Mouse (Mus musculus) limb, embryonic 14.5 days (tissue): ENCODE results near the gene Telo2. TPM values are rescaled to one million over a fixed set of nuclear protein-coding genes. Genes with fewer than 3 reads are reported as not detected.
A peak's percentile ranks its signal among the peaks of the same experiment; 100 is the strongest.

Experiments
- ATAC-seq: fragments of 200-750 bp; cut with Nextera tagmentation; 2 replicates; pipeline ENCODE4 v1.8.0; 2017; ENCODE audit warnings: low read depth, moderate number of reproducible peaks, moderate TSS enrichment; ENCODE audit not compliant: low FRiP score
- DNase-seq: peaks from one replicate; pipeline ENCODE4 v3.0.0-alpha.2; 2015; ENCODE audit warnings: low spot score
- H3K27ac ChIP-seq: fragments of 300-500 bp; sonication (generic); replicated peaks from 2 replicates; pipeline ENCODE4 v1.5.1; 2014; ENCODE audit warnings: low read depth, mild to moderate bottlenecking, low read length, moderate library complexity, mixed read lengths
- H3K27me3 ChIP-seq: fragments of 300-500 bp; sonication (generic); 2 replicates; pipeline ENCODE4 v1.6.1; 2014; ENCODE audit warnings: low read length, mixed read lengths; ENCODE audit not compliant: control insufficient read depth, insufficient read depth
- H3K36me3 ChIP-seq: fragments of 300-500 bp; sonication (generic); 2 replicates; pipeline ENCODE4 v1.6.1; 2014; ENCODE audit warnings: mild to moderate bottlenecking, low read length, moderate library complexity, mixed read lengths; ENCODE audit not compliant: control insufficient read depth, insufficient read depth
- H3K4me1 ChIP-seq: fragments of 300-500 bp; sonication (generic); 2 replicates; pipeline ENCODE4 v1.6.1; 2014; ENCODE audit warnings: antibody characterized with exemption, low read length, mixed read lengths; ENCODE audit not compliant: control insufficient read depth, insufficient read depth
- H3K4me2 ChIP-seq: fragments of 300-500 bp; sonication (generic); replicated peaks from 2 replicates; pipeline ENCODE4 v1.6.1; 2014; ENCODE audit warnings: low read depth, mild to moderate bottlenecking, low read length, moderate library complexity; ENCODE audit not compliant: severe bottlenecking
- H3K4me3 ChIP-seq: fragments of 300-500 bp; sonication (generic); replicated peaks from 2 replicates; pipeline ENCODE4 v1.5.1; 2014; ENCODE audit warnings: low read length
- H3K9ac ChIP-seq: fragments of 300-500 bp; sonication (generic); 2 replicates; pipeline ENCODE4 v1.6.1; 2014; ENCODE audit warnings: mild to moderate bottlenecking, low read depth, low read length, moderate library complexity; ENCODE audit not compliant: severe bottlenecking
- H3K9me3 ChIP-seq: fragments of 300-500 bp; sonication (generic); 2 replicates; pipeline ENCODE4 v1.6.1; 2016; ENCODE audit warnings: low read length; ENCODE audit not compliant: control insufficient read depth
- POLR2A ChIP-seq: fragments of 200-500 bp; IDR thresholded peaks from 2 replicates; pipeline ENCODE4 v1.8.0; 2012; ENCODE audit warnings: inconsistent platforms, mild to moderate bottlenecking, moderate library complexity, borderline replicate concordance; ENCODE audit not compliant: insufficient read depth, insufficient read length; ENCODE audit errors: extremely low read depth
- WGBS: fragments of 180-500 bp; shearing (Covaris S2); extraction: QIAGEN DNeasy Blood & Tissue Kit; methylation state at CpG from one replicate; pipeline ENCODE4 v1.1.7; 2014; 5-methylcytosine and 5-hydroxymethylcytosine counted together
- polyA plus RNA-seq, 2 experiments: library from polyadenylated mRNA; depleted of rRNA in 1 of 2; stranded (reverse) in 1 of 2; unstranded in 1 of 2; fragments of >200 nt; fragmentation: Nextera tagmentation in 1 of 2; extraction: Ambion mirVana in 1 of 2; gene quantifications; 2 replicates each; pipeline versions ENCODE4 v1.2.1 to v1.2.3; 2012 to 2014

Telo2 gene
- polyA plus RNA-seq, 2 experiments = 31.1 to 41.7 TPM

GRCm38 (mm10) chr17:25080210-25080609 lies 35.6 kb downstream of the Telo2 start:
- Histone ChIP-seq H3K9me3 (no peaks in the 10 kb centered on the region), H3K9ac (peak overlapping the region; percentile 28), H3K4me2 (0 out of 2 replicates have a peak overlapping the region, but pooled peaks have one; percentile 15), H3K4me1 (peaks cover 30% of the 10 kb centered on the region), H3K27ac (peak overlapping the region; percentile 38; the same call in 1 of the 2 replicates), H3K36me3 (no peaks in the 10 kb centered on the region), H3K27me3 (no peaks in the 10 kb centered on the region), H3K4me3 (peak overlapping the region; percentile 16)
- DNase-seq (no peak), ATAC-seq (no peak)
- TF ChIP-seq POLR2A = no peak
- WGBS = 84% methylated on average over 13 of the region's 13 CpGs

GRCm38 (mm10) chr17:25077771-25078372 lies 37.9 kb downstream of the Telo2 start:
- Histone ChIP-seq H3K4me3 (no peak overlapping the region), H3K27ac (peak overlapping the region; percentile 26; the same call in 1 of the 2 replicates), H3K4me1 (peaks cover 16% of the 10 kb centered on the region), H3K27me3 (no peaks in the 10 kb centered on the region), H3K9ac (peak overlapping the region; percentile 38), H3K4me2 (no peak overlapping the region; the same call in 1 of the 2 replicates), H3K36me3 (0 out of 2 replicates have a peak, but pooled peaks cover 1% of the 10 kb centered on the region), H3K9me3 (no peaks in the 10 kb centered on the region)
- DNase-seq = peak; percentile 66
- ATAC-seq = no peak
- no peak for TF ChIP-seq POLR2A
- WGBS = 70% methylated on average over 13 of the region's 13 CpGs

- Histone ChIP-seq H3K27ac (no peak overlapping the region), H3K4me3 (no peak overlapping the region), H3K4me2 (no peak overlapping the region), H3K27me3 (no peaks in the 10 kb centered on the region), H3K9me3 (no peaks in the 10 kb centered on the region), H3K4me1 (peaks cover 11% of the 10 kb centered on the region), H3K9ac (peak overlapping the region; percentile 16; the same call in 1 of the 2 replicates), H3K36me3 (0 out of 2 replicates have a peak, but pooled peaks cover 4% of the 10 kb centered on the region)
- no peak for TF ChIP-seq POLR2A
- DNase-seq = no peak
- ATAC-seq = no peak
- 80% methylated on average over 4 of the region's 4 CpGs for WGBS
Measured at GRCm38 (mm10) chr17:25076906-25077305, 38.9 kb downstream of the Telo2 start.

GRCm38 (mm10) chr17:25068690-25069089 lies 47.1 kb downstream of the Telo2 start:
- peaks cover 24% of the 10 kb centered on the region; the same call in 1 of the 2 replicates for H3K36me3 ChIP-seq
- H3K27ac ChIP-seq = no peak overlapping the region
- H3K4me1 ChIP-seq = no peaks in the 10 kb centered on the region
- H3K4me2 ChIP-seq = no peak overlapping the region
- DNase-seq = no peak
- no peaks in the 10 kb centered on the region for H3K27me3 ChIP-seq
- H3K9ac ChIP-seq = no peak overlapping the region
- TF ChIP-seq POLR2A = no peak
- 55% methylated on average over 2 of the region's 2 CpGs for WGBS
- no peak for ATAC-seq
- no peak overlapping the region for H3K4me3 ChIP-seq
- H3K9me3 ChIP-seq = no peaks in the 10 kb centered on the region

- H3K9ac ChIP-seq = no peak overlapping the region
- H3K4me2 ChIP-seq = no peak overlapping the region
Measured at GRCm38 (mm10) chr17:25067442-25067851, 48.3 kb downstream of the Telo2 start.

More at GRCm38 (mm10) chr17:25067442-25067851, 48.3 kb downstream of the Telo2 start:
- H3K4me3 ChIP-seq = no peak overlapping the region
- H3K27me3 ChIP-seq = no peaks in the 10 kb centered on the region
- no peak for TF ChIP-seq POLR2A
- no peak for DNase-seq
- whole genome bisulfite sequencing = 69% methylated on average over 8 of the region's 8 CpGs
- ATAC-seq = no peak
- H3K4me1 ChIP-seq = no peaks in the 10 kb centered on the region
- no peaks in the 10 kb centered on the region for H3K9me3 ChIP-seq
- peaks cover 20% of the 10 kb centered on the region; the same call in 1 of the 2 replicates for H3K36me3 ChIP-seq
- H3K27ac ChIP-seq = no peak overlapping the region
